ENCODE assay signal across 14 mouse cellular contexts in the genomic region with DNA sequence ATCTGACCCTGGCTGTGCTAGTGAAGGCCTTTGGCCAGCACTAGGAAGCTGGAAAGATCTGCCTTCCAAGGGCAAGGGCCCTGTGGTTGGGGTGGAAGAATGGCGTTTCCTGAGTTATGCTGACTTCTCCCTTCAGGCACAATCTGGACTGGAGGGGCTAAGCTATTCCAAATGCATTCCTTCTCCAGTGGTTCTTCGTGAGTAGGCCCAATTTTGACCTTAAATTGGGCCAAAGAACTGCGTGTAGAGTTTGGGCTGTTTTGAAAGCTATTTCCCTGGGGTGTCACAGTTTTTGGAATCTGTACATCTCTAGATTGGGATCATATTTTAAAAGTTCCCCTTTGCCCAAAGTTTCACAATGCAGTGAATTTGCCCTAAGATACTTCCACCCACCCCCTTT. TPM values are rescaled to one million over a fixed set of nuclear protein-coding genes. Genes with fewer than 3 reads are reported as not detected.
A peak's percentile ranks its signal among the peaks of the same experiment; 100 is the strongest.
DNase-seq lines count a peak whose midpoint lies in the region; ATAC-seq and TF ChIP-seq lines count a peak whose summit lies in the region.
"Had no signal": no experiment of that assay in that cellular context is flagged by ENCODE, and none has a peak within 500 bp of the region (broad histone marks: within the 10 kb centered on the region; RNA-seq: fewer than 3 reads in every experiment).

No protein-coding gene starts in this region.

- peaks cover 9% of the 10 kb centered on the region; the same call in 1 of the 2 replicates for H3K4me1 ChIP-seq in hindbrain, embryonic 14.5 days (replicated peaks; ENCODE audit: control insufficient read depth, insufficient read depth, low read length)
- peaks cover 73% of the 10 kb centered on the region for H3K4me1 ChIP-seq in neural tube, embryonic 13.5 days (replicated peaks)

- TF ChIP-seq CTCF in gastrocnemius, adult 2 months (IDR thresholded peaks at IDR 0.05): no peak

- no peak for ATAC-seq in hindbrain, embryonic 14.5 days (ENCODE audit: low FRiP score)
- ATAC-seq in neural tube, embryonic 13.5 days (ENCODE audit: low read depth): no peak
- ATAC-seq: lung, postnatal 0 days had no signal

- intact Hi-C loops in gastrocnemius, adult 2 months (cut with DNase I): no loop called here

- DNase-seq in gastrocnemius, adult 2 months: no peak
- DNase-seq in gastrocnemius, postnatal 4 days (ENCODE audit: low spot score in 2 of 2): no peak
- peak; percentile 34 for DNase-seq in kidney, adult 9 months
- DNase-seq in kidney, postnatal 25 days: no peak
- no peak for DNase-seq in hindbrain, embryonic 14.5 days (ENCODE audit: low spot score)
- no peak for DNase-seq in adrenal gland, adult 8-10 months
- DNase-seq in ovary, postnatal 14 days (ENCODE audit: low spot score): no peak
- DNase-seq: adrenal gland, postnatal 25 days; B cell, adult 2 months; cerebellum, postnatal 36 days; kidney, adult 8-10 months had no signal

- H3K4me3 ChIP-seq in gastrocnemius, adult 2 months: peak overlapping the region; percentile 13; the same call in 1 of the 2 replicates
- no peak overlapping the region for H3K4me3 ChIP-seq in hindbrain, embryonic 14.5 days (replicated peaks; ENCODE audit: low read length)
- no peak overlapping the region; the same call in 1 of the 2 replicates for H3K4me3 ChIP-seq in neural tube, embryonic 13.5 days
- H3K4me3 ChIP-seq: midbrain, embryonic 12.5 days had no signal

- no peak overlapping the region for H3K4me2 ChIP-seq in hindbrain, embryonic 14.5 days (replicated peaks)
- no peak overlapping the region for H3K4me2 ChIP-seq in neural tube, embryonic 13.5 days

- H3K9me3 ChIP-seq in hindbrain, embryonic 14.5 days (ENCODE audit: control insufficient read depth, low read length): no peaks in the 10 kb centered on the region
- no peaks in the 10 kb centered on the region for H3K9me3 ChIP-seq in neural tube, embryonic 13.5 days
- H3K9me3 ChIP-seq: midbrain, embryonic 12.5 days had no signal

- H3K27me3 ChIP-seq in hindbrain, embryonic 14.5 days (ENCODE audit: control insufficient read depth, insufficient read depth, low read length): peaks cover 30% of the 10 kb centered on the region; the same call in 1 of the 2 replicates
- H3K27me3 ChIP-seq in neural tube, embryonic 13.5 days: peaks cover 18% of the 10 kb centered on the region

- H3K27ac ChIP-seq in gastrocnemius, adult 2 months: peak overlapping the region; percentile 44; the same call in 1 of the 2 replicates
- peak overlapping the region; percentile 14; the same call in 1 of the 2 replicates for H3K27ac ChIP-seq in hindbrain, embryonic 14.5 days
- peak overlapping the region; percentile 79 for H3K27ac ChIP-seq in neural tube, embryonic 13.5 days (replicated peaks)

- WGBS in hindbrain, embryonic 14.5 days: 65% methylated on average over 3 of the region's 3 CpGs
- 74% methylated on average over 3 of the region's 3 CpGs for WGBS in neural tube, embryonic 13.5 days

- H3K36me3 ChIP-seq in hindbrain, embryonic 14.5 days (replicated peaks; ENCODE audit: control insufficient read depth, insufficient read depth): no peaks in the 10 kb centered on the region
- H3K36me3 ChIP-seq in neural tube, embryonic 13.5 days: no peaks in the 10 kb centered on the region
- H3K36me3 ChIP-seq: midbrain, embryonic 12.5 days had no signal

- no peak overlapping the region for H3K9ac ChIP-seq in hindbrain, embryonic 14.5 days
- H3K9ac ChIP-seq in neural tube, embryonic 13.5 days: no peak overlapping the region
- H3K9ac ChIP-seq: midbrain, embryonic 12.5 days had no signal

RNA-seq across cellular contexts. Expression of a gene that starts 4.4 kb away (rescaled TPM):
- total RNA-seq in gastrocnemius, adult 2 months (2021): 10 to 100 TPM; 18.0 to 45.2 TPM
- total RNA-seq in gastrocnemius, postnatal 4 days (2021): 100 to 1,000 TPM; 172 to 194 TPM
- polyA plus RNA-seq in hindbrain, embryonic 14.5 days (2014; fragmentation: Nextera tagmentation; extraction: Ambion mirVana): 7.0 and 9.6 TPM in 2 replicates
- polyA plus RNA-seq in neural tube, embryonic 13.5 days (2015; fragmentation: Nextera tagmentation; extraction: Ambion mirVana): 6.9 and 7.7 TPM in 2 replicates
- total RNA-seq in adrenal gland, adult 8-10 months (2022): 10 to 100 TPM; 29.5 to 52.6 (median 34.7) TPM

RNA-seq across cellular contexts. Expression of a gene that starts 21.2 kb away (rescaled TPM):
- not detected for total RNA-seq in gastrocnemius, adult 2 months (2021)
- total RNA-seq in gastrocnemius, postnatal 4 days (2021): under 1 TPM; 0.15 to 0.36 TPM
- 3.2 and 3.5 TPM in 2 replicates for polyA plus RNA-seq in hindbrain, embryonic 14.5 days (2014; fragmentation: Nextera tagmentation; extraction: Ambion mirVana)
- 1.7 and 2.2 TPM in 2 replicates for polyA plus RNA-seq in neural tube, embryonic 13.5 days (2015; fragmentation: Nextera tagmentation; extraction: Ambion mirVana)
- under 1 TPM; 0.14 to 0.46 (median 0.19) TPM for total RNA-seq in adrenal gland, adult 8-10 months (2022)

RNA-seq across cellular contexts. Expression of a gene that starts 27.1 kb away (rescaled TPM):
- 1 to 10 TPM; 3.9 to 4.6 TPM for total RNA-seq in gastrocnemius, adult 2 months (2021)
- 10 to 100 TPM in 1 of 2 experiments, 1 to 10 TPM in 1; 9.7 to 12.2 TPM for total RNA-seq in gastrocnemius, postnatal 4 days (2021)
- 25.3 and 28.4 TPM in 2 replicates for polyA plus RNA-seq in hindbrain, embryonic 14.5 days (2014; fragmentation: Nextera tagmentation; extraction: Ambion mirVana)
- polyA plus RNA-seq in neural tube, embryonic 13.5 days (2015; fragmentation: Nextera tagmentation; extraction: Ambion mirVana): 19.5 and 20.6 TPM in 2 replicates
- total RNA-seq in adrenal gland, adult 8-10 months (2022): 10 to 100 TPM; 15.3 to 39.9 (median 31.0) TPM

RNA-seq across cellular contexts. Expression of a gene that starts 36.4 kb away (rescaled TPM):
- 10 to 100 TPM; 11.8 to 12.5 TPM for total RNA-seq in gastrocnemius, adult 2 months (2021)
- 1 to 10 TPM; 8.3 to 9.9 TPM for total RNA-seq in gastrocnemius, postnatal 4 days (2021)
- polyA plus RNA-seq in hindbrain, embryonic 14.5 days (2014; fragmentation: Nextera tagmentation; extraction: Ambion mirVana): 9.8 and 11.3 TPM in 2 replicates
- polyA plus RNA-seq in neural tube, embryonic 13.5 days (2015; fragmentation: Nextera tagmentation; extraction: Ambion mirVana): 8.3 and 9.2 TPM in 2 replicates
- total RNA-seq in adrenal gland, adult 8-10 months (2022): 10 to 100 TPM; 17.5 to 31.1 (median 22.6) TPM

Comparison
In these comparisons a context has a peak if more than half of its experiments do, and no peak if none do; other contexts are left out.
1. H3K27ac ChIP-seq: peak in every context shown above with its lines; median percentile 79 in neural tube, embryonic 13.5 days; 44 in gastrocnemius, adult 2 months; 14 in hindbrain, embryonic 14.5 days.